ENCODE assay signal across 18 mouse cellular contexts in the genomic region with DNA sequence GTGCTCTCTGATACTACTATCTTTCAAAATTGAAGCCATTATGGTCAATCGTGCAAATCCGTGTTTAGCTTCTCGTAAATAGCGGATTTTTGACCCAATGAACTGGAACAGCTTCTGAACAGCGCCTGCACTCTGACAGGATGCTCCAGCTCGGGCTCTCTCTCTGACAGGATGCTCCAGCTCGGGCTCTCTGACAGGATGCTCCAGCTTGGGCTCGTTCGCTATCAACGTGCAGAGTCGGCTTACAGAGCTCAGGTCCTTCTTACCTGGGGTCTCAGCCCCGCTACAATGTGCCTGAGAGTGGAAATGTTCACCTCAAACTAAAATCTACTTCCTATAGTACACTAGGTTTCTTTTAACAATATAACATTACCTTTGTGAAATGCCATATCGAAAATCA.
DNase-seq lines count a peak whose midpoint lies in the region; ATAC-seq lines count a peak whose summit lies in the region.
"Had no signal": no experiment of that assay in that cellular context is flagged by ENCODE, and none has a peak within 500 bp of the region (broad histone marks: within the 10 kb centered on the region; RNA-seq: fewer than 3 reads in every experiment).

No protein-coding gene starts in this region.

- WGBS in kidney, embryonic 16.5 days, result 49% methylated on average over 13 of the region's 13 CpGs
- WGBS in neural tube, embryonic 14.5 days, result 81% methylated on average over 13 of the region's 13 CpGs

- no peak overlapping the region for H3K9ac ChIP-seq in kidney, embryonic 16.5 days (replicated peaks; ENCODE audit: low read length)
- no peak overlapping the region for H3K9ac ChIP-seq in neural tube, embryonic 14.5 days (replicated peaks; ENCODE audit: low read depth, low read length)
- H3K9ac ChIP-seq: embryonic facial prominence, embryonic 12.5 days; forebrain, embryonic 13.5 days; forebrain, embryonic 15.5 days; forebrain, postnatal 0 days had no signal

- H3K9me3 ChIP-seq in kidney, embryonic 16.5 days (ENCODE audit: low read length), result no peaks in the 10 kb centered on the region
- H3K9me3 ChIP-seq in neural tube, embryonic 14.5 days (ENCODE audit: control insufficient read depth, low read length), result no peaks in the 10 kb centered on the region
- H3K9me3 ChIP-seq: embryonic facial prominence, embryonic 10.5 days; embryonic facial prominence, embryonic 12.5 days; forebrain, embryonic 13.5 days; forebrain, embryonic 15.5 days had no signal

- H3K27me3 ChIP-seq in kidney, embryonic 16.5 days (ENCODE audit: insufficient read depth, low read length), result no peaks in the 10 kb centered on the region
- no peaks in the 10 kb centered on the region for H3K27me3 ChIP-seq in neural tube, embryonic 14.5 days (ENCODE audit: control insufficient read depth, insufficient read depth, low read length)
- H3K27me3 ChIP-seq: embryonic facial prominence, embryonic 12.5 days; forebrain, embryonic 13.5 days; forebrain, embryonic 15.5 days had no signal

- peaks cover 4% of the 10 kb centered on the region for H3K36me3 ChIP-seq in kidney, embryonic 16.5 days (ENCODE audit: insufficient read depth, low read length)
- no peaks in the 10 kb centered on the region for H3K36me3 ChIP-seq in neural tube, embryonic 14.5 days (ENCODE audit: control insufficient read depth, insufficient read depth, low read length)
- H3K36me3 ChIP-seq: forebrain, embryonic 15.5 days had no signal

- no peak overlapping the region for H3K27ac ChIP-seq in kidney, embryonic 16.5 days (ENCODE audit: low read length)
- no peak overlapping the region for H3K27ac ChIP-seq in neural tube, embryonic 14.5 days (ENCODE audit: low read depth, low read length)
- H3K27ac ChIP-seq: embryonic facial prominence, embryonic 10.5 days; embryonic facial prominence, embryonic 12.5 days; forebrain, embryonic 13.5 days; forebrain, embryonic 15.5 days had no signal

- H3K4me3 ChIP-seq in kidney, embryonic 16.5 days (ENCODE audit: low read length), result no peak overlapping the region
- H3K4me3 ChIP-seq in neural tube, embryonic 14.5 days (ENCODE audit: low read depth, low read length), result no peak overlapping the region
- H3K4me3 ChIP-seq: embryonic facial prominence, embryonic 10.5 days; embryonic facial prominence, embryonic 12.5 days; forebrain, embryonic 13.5 days; forebrain, embryonic 15.5 days had no signal

- no peak overlapping the region for H3K4me2 ChIP-seq in kidney, embryonic 16.5 days (replicated peaks; ENCODE audit: low read depth, low read length)
- no peak overlapping the region for H3K4me2 ChIP-seq in neural tube, embryonic 14.5 days (ENCODE audit: low read depth, low read length)
- H3K4me2 ChIP-seq: embryonic facial prominence, embryonic 12.5 days; forebrain, embryonic 13.5 days; forebrain, embryonic 15.5 days had no signal

- no peaks in the 10 kb centered on the region for H3K4me1 ChIP-seq in kidney, embryonic 16.5 days (ENCODE audit: insufficient read depth, low read length)
- H3K4me1 ChIP-seq in neural tube, embryonic 14.5 days (ENCODE audit: control insufficient read depth, insufficient read depth, low read length), result no peaks in the 10 kb centered on the region
- H3K4me1 ChIP-seq: forebrain, embryonic 15.5 days had no signal

- ATAC-seq in kidney, embryonic 16.5 days (ENCODE audit: low FRiP score, low TSS enrichment), result 0 out of 2 replicates have a peak, but pooled peaks have one; percentile 67
- ATAC-seq in neural tube, embryonic 14.5 days (ENCODE audit: low read depth), result peak; percentile 38; the same call in 1 of the 2 replicates
- no peak for ATAC-seq in megakaryocyte progenitor cell, adult 5-6 weeks (replicated peaks; ENCODE audit: poor library complexity)
- ATAC-seq: forebrain, embryonic 13.5 days; forebrain, embryonic 15.5 days had no signal

- DNase-seq in kidney, adult 11 months, result no peak
- DNase-seq in neural tube, embryonic 10.5 days (ENCODE audit: extremely low spot score, low spot score), result no peak
- DNase-seq: adrenal gland, adult 2 months; adrenal gland, postnatal 10 days; adrenal gland, postnatal 25 days; cerebellum, adult 11-12 months; cerebellum, adult 2 months; cerebellum, adult 9-10 months; cerebellum, postnatal 10 days; cerebellum, postnatal 25 days; forebrain, postnatal 0 days had no signal
